Mouse (Mus musculus) bone marrow macrophage, adult 2 months (primary cell): ENCODE results near the gene Uck1.

ENCODE experiments used
- CTCF ChIP-seq: IDR thresholded peaks from 2 replicates; pipeline ENCODE4 v1.5.1; 2012; ENCODE audit warnings: low read depth, mild to moderate bottlenecking, low read length, moderate library complexity
- POLR2A ChIP-seq: IDR thresholded peaks from 2 replicates; pipeline ENCODE4 v1.6.1; 2012; ENCODE audit warnings: mild to moderate bottlenecking, low read depth, low read length, borderline replicate concordance

DNA sequence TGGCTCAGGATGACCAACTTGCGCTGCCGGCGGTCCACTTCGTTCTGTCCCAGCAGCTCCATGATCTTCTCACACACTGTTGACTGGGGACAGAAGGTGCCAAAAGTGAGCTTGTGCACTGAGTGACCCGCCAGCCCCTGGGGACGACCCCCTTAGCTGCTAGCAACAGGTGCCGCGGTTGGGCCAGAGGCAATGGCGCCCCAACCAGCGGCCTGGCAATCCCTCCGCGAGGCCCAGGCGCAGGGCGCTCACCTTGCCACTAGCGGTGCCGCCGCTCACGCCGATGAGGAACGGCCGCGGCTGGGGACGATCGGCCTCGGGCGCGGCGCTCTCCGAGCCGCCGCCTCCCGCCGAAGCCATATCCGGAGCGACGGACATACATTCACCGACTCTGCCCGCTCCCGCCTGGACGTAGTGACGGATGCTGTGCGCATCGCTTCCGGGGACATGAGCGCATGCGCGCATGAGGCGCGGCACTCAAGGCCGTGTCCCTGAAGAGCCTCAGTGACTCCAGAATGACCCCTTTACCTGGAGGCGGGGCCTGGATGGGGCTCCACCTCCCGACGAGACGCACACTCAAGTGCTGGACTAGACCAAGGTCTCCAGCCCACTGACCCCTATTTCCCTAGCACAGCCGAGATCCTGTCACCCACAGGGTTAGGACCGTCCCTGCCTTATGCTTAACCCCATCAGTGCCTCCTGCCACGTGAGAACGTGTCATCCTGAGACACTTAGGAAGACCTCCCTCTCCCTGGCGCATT lies at the start of gene Uck1:
- TF ChIP-seq POLR2A (peak; percentile 26; the same call in 1 of the 2 replicates), CTCF (no peak)
